Comparison of ENCODE assay signal across 23 mouse cellular contexts in genomic region chr3:96714286-96714685, GRCm38 (mm10). TPM values are rescaled to one million over a fixed set of nuclear protein-coding genes. Genes with fewer than 3 reads are reported as not detected.
DNase-seq lines count a peak whose midpoint lies in the region; ATAC-seq and TF ChIP-seq lines count a peak whose summit lies in the region.
"Had no signal": no experiment of that assay in that cellular context is flagged by ENCODE, and none has a peak within 500 bp of the region (broad histone marks: within the 10 kb centered on the region; RNA-seq: fewer than 3 reads in every experiment).

No protein-coding gene starts in this region.

- H3K4me1 ChIP-seq in lung, postnatal 0 days (ENCODE audit: insufficient read depth, low read depth, low read length), result no peaks in the 10 kb centered on the region
- peaks cover 4 to 6% of the 10 kb centered on the region in 2 experiments for H3K4me1 ChIP-seq in MEL (ENCODE audit: control insufficient read depth in 1 of 2, insufficient read depth in 2 of 2, low read length in 2 of 2)
- H3K4me1 ChIP-seq: embryonic facial prominence, embryonic 12.5 days had no signal

- TF ChIP-seq CTCF in lung, postnatal 0 days (IDR thresholded peaks at IDR 0.05), result no peak
- TF ChIP-seq CTCF in MEL (IDR thresholded peaks at IDR 0.05 in 2 of 3, conservative IDR thresholded peaks at IDR 0.05 in 1 of 3; ENCODE audit: control insufficient read depth in 1 of 3, insufficient read depth in 1 of 3, low read depth in 2 of 3, low read length in 3 of 3, poor library complexity in 1 of 3, severe bottlenecking in 1 of 3), result no peak

- no peak for DNase-seq in lung, postnatal 0 days (ENCODE audit: low spot score)
- DNase-seq in lung, postnatal 10 days, result no peak
- DNase-seq in 3T3-L1 (ENCODE audit: low read depth, low spot score), result peak; percentile 26
- no peak for DNase-seq in MEL (ENCODE audit: low read depth, low spot score)
- no peak for DNase-seq in kidney, postnatal 10 days
- DNase-seq: adrenal gland, adult 8-10 months; adrenal gland, postnatal 14 days; adrenal gland, postnatal 36 days; cerebellum, adult 11-12 months; cerebellum, adult 2 months; cerebellum, adult 9-10 months; cerebellum, postnatal 10 days; cerebellum, postnatal 25 days had no signal

- H3K79me2 ChIP-seq in MEL (ENCODE audit: control insufficient read depth, insufficient read depth, low read length, poor library complexity), result no peaks in the 10 kb centered on the region

- H3K27me3 ChIP-seq in lung, postnatal 0 days (replicated peaks; ENCODE audit: insufficient read depth, low read length), result no peaks in the 10 kb centered on the region
- H3K27me3 ChIP-seq in MEL (ENCODE audit: control insufficient read depth in 1 of 2, insufficient read depth in 2 of 2, low read length in 2 of 2), result no peaks in the 10 kb centered on the region
- H3K27me3 ChIP-seq: CH12.LX; embryonic facial prominence, embryonic 12.5 days; forebrain, embryonic 12.5 days had no signal

- peaks cover 40% of the 10 kb centered on the region for H3K36me3 ChIP-seq in lung, postnatal 0 days (ENCODE audit: insufficient read depth, low read length)
- peaks cover 12 to 27% of the 10 kb centered on the region in 2 experiments for H3K36me3 ChIP-seq in MEL (ENCODE audit: control insufficient read depth in 1 of 2, insufficient read depth in 2 of 2, low read length in 2 of 2)

- WGBS in lung, postnatal 0 days, result 61% methylated on average over 5 of the region's 5 CpGs

- ATAC-seq in lung, postnatal 0 days, result peak; percentile 52
- no peak for ATAC-seq in megakaryocyte progenitor cell, adult 5-6 weeks (replicated peaks; ENCODE audit: poor library complexity)
- ATAC-seq: CD4-positive, CD25-positive, alpha-beta regulatory T cell, adult 4 months; forebrain, embryonic 14.5 days; forebrain, embryonic 16.5 days had no signal

- no peak overlapping the region for H3K4me3 ChIP-seq in lung, postnatal 0 days (ENCODE audit: low read depth, low read length)
- no peak overlapping the region for H3K4me3 ChIP-seq in MEL (ENCODE audit: control insufficient read depth in 1 of 2, insufficient read depth in 1 of 2, low read depth in 2 of 2, low read length in 2 of 2)
- H3K4me3 ChIP-seq: embryonic facial prominence, embryonic 10.5 days; embryonic facial prominence, embryonic 12.5 days; forebrain, embryonic 10.5 days; forebrain, embryonic 12.5 days had no signal

- H3K4me2 ChIP-seq in lung, postnatal 0 days (replicated peaks; ENCODE audit: low read depth, low read length), result no peak overlapping the region
- H3K4me2 ChIP-seq: embryonic facial prominence, embryonic 12.5 days; forebrain, embryonic 12.5 days had no signal

- TF ChIP-seq POLR2A in MEL (IDR thresholded peaks at IDR 0.05; ENCODE audit: control insufficient read depth in 1 of 2, insufficient read depth in 1 of 2, low read depth in 1 of 2, low read length in 2 of 2, poor library complexity in 1 of 2), result no peak

- no peak for TF ChIP-seq EP300 in lung, postnatal 0 days (IDR thresholded peaks at IDR 0.05)
- no peak for TF ChIP-seq EP300 in MEL (IDR thresholded peaks at IDR 0.05; ENCODE audit: low read depth in 1 of 2, low read length in 2 of 2)

- no peak for TF ChIP-seq RAD21 in MEL (IDR thresholded peaks at IDR 0.05; ENCODE audit: low read depth, low read length)

- no peak overlapping the region for H3K27ac ChIP-seq in lung, postnatal 0 days (ENCODE audit: low read length)
- no peak overlapping the region for H3K27ac ChIP-seq in MEL (ENCODE audit: control insufficient read depth, low read depth, low read length)
- H3K27ac ChIP-seq: embryonic facial prominence, embryonic 10.5 days; embryonic facial prominence, embryonic 12.5 days; forebrain, embryonic 10.5 days; forebrain, embryonic 12.5 days had no signal

- no peak overlapping the region for H3K9ac ChIP-seq in lung, postnatal 0 days (replicated peaks; ENCODE audit: low read depth)
- H3K9ac ChIP-seq in MEL (ENCODE audit: control insufficient read depth, low read depth, low read length, poor library complexity, severe bottlenecking), result no peak overlapping the region
- H3K9ac ChIP-seq: embryonic facial prominence, embryonic 12.5 days; forebrain, embryonic 12.5 days had no signal

- H3K9me3 ChIP-seq in lung, postnatal 0 days (ENCODE audit: low read length), result no peaks in the 10 kb centered on the region
- no peaks in the 10 kb centered on the region for H3K9me3 ChIP-seq in MEL (replicated peaks; ENCODE audit: insufficient read depth, low read length)
- H3K9me3 ChIP-seq: embryonic facial prominence, embryonic 10.5 days; embryonic facial prominence, embryonic 12.5 days; forebrain, embryonic 10.5 days; forebrain, embryonic 12.5 days; G1E had no signal

TF ChIP-seq in MEL, 35 proteins besides CTCF, POLR2A, EP300 and RAD21:
- TF ChIP-seq USF1 (IDR thresholded peaks at IDR 0.05; ENCODE audit: low read depth, low read length), result peak; percentile 51; the same call in 1 of the 2 replicates
- no peak for TF ChIP-seq ELF1 (IDR thresholded peaks at IDR 0.05; ENCODE audit: low read depth, low read length)
- TF ChIP-seq ZKSCAN1 (IDR thresholded peaks at IDR 0.05; ENCODE audit: low read depth, low read length), result no peak
- no peak for TF ChIP-seq MAFK (IDR thresholded peaks at IDR 0.05; ENCODE audit: borderline replicate concordance, low read depth, low read length)
- TF ChIP-seq ZNF384 (IDR thresholded peaks at IDR 0.05; ENCODE audit: low read depth, low read length), result no peak
- no peak for TF ChIP-seq POLR2AphosphoS2 (IDR thresholded peaks at IDR 0.05; ENCODE audit: low read length)

RNA-seq across cellular contexts. Expression of gene Nudt17, which starts 5.9 kb away (rescaled TPM):
- polyA plus RNA-seq in lung, postnatal 0 days (2015; fragmentation: Nextera tagmentation; extraction: Ambion mirVana), result 5.3 and 5.8 TPM in 2 replicates
- total RNA-seq in MEL (2012; rRNA removed), result 2.4 and 2.7 TPM in 2 replicates
- polyA plus RNA-seq in MEL (2012; ENCODE audit: insufficient read depth in 1 of 2, insufficient read length in 2 of 2, low read depth in 1 of 2, low replicate concordance in 2 of 2, missing spikeins in 1 of 2), result 1 to 10 TPM in 1 of 2 experiments, not detected in 1; 6.5 TPM
- 0.59 TPM in 1 of 2 replicates, not detected in the other for total RNA-seq in megakaryocyte progenitor cell, adult 5-6 weeks (2015)
- not detected in 2 replicates for total RNA-seq in megakaryocyte progenitor cell, adult 5-6 weeks (2017)

RNA-seq across cellular contexts. Expression of gene Polr3c, which starts 13.1 kb away (rescaled TPM):
- polyA plus RNA-seq in lung, postnatal 0 days (2015; fragmentation: Nextera tagmentation; extraction: Ambion mirVana), result 17.9 and 19.2 TPM in 2 replicates
- 48.3 and 53.1 TPM in 2 replicates for total RNA-seq in MEL (2012; rRNA removed)
- 100 to 1,000 TPM; 122 to 224 TPM for polyA plus RNA-seq in MEL (2012; ENCODE audit: insufficient read depth in 1 of 2, insufficient read length in 2 of 2, low read depth in 1 of 2, low replicate concordance in 2 of 2, missing spikeins in 1 of 2)
- total RNA-seq in megakaryocyte progenitor cell, adult 5-6 weeks (2015), result 31.2 and 35.2 TPM in 2 replicates
- 19.8 and 27.7 TPM in 2 replicates for total RNA-seq in megakaryocyte progenitor cell, adult 5-6 weeks (2017)

RNA-seq across cellular contexts. Expression of gene Rnf115, which starts 13.2 kb away (rescaled TPM):
- 42.8 and 43.3 TPM in 2 replicates for polyA plus RNA-seq in lung, postnatal 0 days (2015; fragmentation: Nextera tagmentation; extraction: Ambion mirVana)
- 43.2 and 52.2 TPM in 2 replicates for total RNA-seq in MEL (2012; rRNA removed)
- polyA plus RNA-seq in MEL (2012; ENCODE audit: insufficient read depth in 1 of 2, insufficient read length in 2 of 2, low read depth in 1 of 2, low replicate concordance in 2 of 2, missing spikeins in 1 of 2), result 10 to 100 TPM; 66.1 to 71.8 TPM
- total RNA-seq in megakaryocyte progenitor cell, adult 5-6 weeks (2015), result 71.4 and 76.5 TPM in 2 replicates
- total RNA-seq in megakaryocyte progenitor cell, adult 5-6 weeks (2017), result 70.7 and 81.6 TPM in 2 replicates

RNA-seq across cellular contexts. Expression of gene Pias3, which starts 18.1 kb away (rescaled TPM):
- polyA plus RNA-seq in lung, postnatal 0 days (2015; fragmentation: Nextera tagmentation; extraction: Ambion mirVana), result 26.9 and 31.1 TPM in 2 replicates
- 5.9 and 6.0 TPM in 2 replicates for total RNA-seq in MEL (2012; rRNA removed)
- polyA plus RNA-seq in MEL (2012; ENCODE audit: insufficient read depth in 1 of 2, insufficient read length in 2 of 2, low read depth in 1 of 2, low replicate concordance in 2 of 2, missing spikeins in 1 of 2), result 10 to 100 TPM in 1 of 2 experiments, not detected in 1; 26.8 TPM
- 4.0 and 8.1 TPM in 2 replicates for total RNA-seq in megakaryocyte progenitor cell, adult 5-6 weeks (2015)
- total RNA-seq in megakaryocyte progenitor cell, adult 5-6 weeks (2017), result 2.6 and 6.7 TPM in 2 replicates

RNA-seq across cellular contexts. Expression of gene Ankrd35, which starts 44.4 kb away (rescaled TPM):
- 0.42 and 0.44 TPM in 2 replicates for polyA plus RNA-seq in lung, postnatal 0 days (2015; fragmentation: Nextera tagmentation; extraction: Ambion mirVana)
- total RNA-seq in MEL (2012; rRNA removed), result 0.46 and 0.62 TPM in 2 replicates
- under 1 TPM in 1 of 2 experiments, not detected in 1; 0.77 TPM for polyA plus RNA-seq in MEL (2012; ENCODE audit: insufficient read depth in 1 of 2, insufficient read length in 2 of 2, low read depth in 1 of 2, low replicate concordance in 2 of 2, missing spikeins in 1 of 2)
- not detected in 2 replicates for total RNA-seq in megakaryocyte progenitor cell, adult 5-6 weeks (2015)
- total RNA-seq in megakaryocyte progenitor cell, adult 5-6 weeks (2017), result not detected in 2 replicates
- total RNA-seq: G1E had no signal
- polyA plus RNA-seq: CD4-positive, CD25-positive, alpha-beta regulatory T cell, adult 4 months; G1E had no signal
